Mouse (Mus musculus): Measurements from ENCODE around the gene Alms1. TPM values are rescaled to one million over a fixed set of nuclear protein-coding genes. Genes with fewer than 3 reads are reported as not detected.
A peak's percentile ranks its signal among the peaks of the same experiment; 100 is the strongest.
"Not testable (repeated sequence)": the region's sequence is repeated elsewhere in the genome, so short reads cannot be mapped to it uniquely, and the experiment has no call there.

Alms1 gene
- polyA plus RNA-seq, 1 experiment from 2014 or later: 10.3 TPM

DNA sequence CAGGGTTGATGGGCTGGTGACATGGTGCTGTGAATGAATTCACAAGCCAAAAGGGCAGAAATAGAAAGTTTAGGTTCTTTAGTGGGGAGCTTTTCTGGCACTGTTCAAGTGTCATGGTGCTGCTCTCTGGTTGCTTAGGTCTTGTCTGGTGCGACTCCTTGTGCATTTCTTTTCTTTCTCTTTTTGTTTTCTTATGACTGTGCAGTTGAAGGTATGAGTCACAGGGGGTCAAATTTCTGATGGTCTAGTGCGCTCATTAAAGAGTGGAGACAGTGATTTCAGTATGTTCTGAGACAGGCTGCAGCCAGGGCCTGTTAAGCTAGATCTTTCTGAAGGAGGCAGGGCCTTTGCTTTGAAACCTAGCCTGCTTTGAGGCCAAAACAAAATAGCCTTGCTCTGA is 2.8 kb downstream of the Alms1 start:
- no peaks in the 10 kb centered on the region for H3K9me3 ChIP-seq
- H3K4me2 ChIP-seq: peak overlapping the region; percentile 80; the same call in 1 of the 2 replicates
- no peak overlapping the region for H3K4me3 ChIP-seq (replicated peaks)
- ATAC-seq (ENCODE audit: insufficient number of reproducible peaks, insufficient read depth, low FRiP score, low TSS enrichment, low read depth): no peak
- no peaks in the 10 kb centered on the region for H3K36me3 ChIP-seq
- H3K4me1 ChIP-seq (replicated peaks): peaks cover 22% of the 10 kb centered on the region
- no peak overlapping the region for H3K27ac ChIP-seq
- no peaks in the 10 kb centered on the region for H3K27me3 ChIP-seq
- 82% methylated on average over 2 of the region's 2 CpGs for WGBS
- H3K9ac ChIP-seq (replicated peaks): no peak overlapping the region

DNA sequence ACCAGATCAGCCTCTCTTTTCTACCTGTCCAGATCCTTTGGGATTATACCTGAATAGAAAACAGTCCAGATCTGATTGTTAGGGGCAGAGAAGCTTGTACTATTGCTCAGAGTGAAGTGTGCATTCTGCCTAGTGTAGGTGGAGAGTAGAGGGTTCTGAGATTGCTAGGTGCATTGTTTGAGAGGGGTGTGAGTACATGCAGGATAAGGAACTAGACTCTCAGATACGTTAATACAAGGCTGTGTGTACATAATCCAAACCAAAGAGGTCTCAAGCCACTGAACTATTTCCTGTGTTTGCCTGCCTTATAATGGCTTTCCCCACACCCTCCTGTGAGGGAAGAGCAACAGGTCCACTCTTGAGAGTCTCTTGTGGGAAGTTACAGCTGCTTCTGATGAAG is 12.0 kb downstream of the Alms1 start:
- Histone ChIP-seq H3K36me3 (0 out of 2 replicates have a peak, but pooled peaks cover 13% of the 10 kb centered on the region), H3K4me1 (replicated peaks) (no peaks in the 10 kb centered on the region), H3K27me3 (no peaks in the 10 kb centered on the region), H3K9me3 (no peaks in the 10 kb centered on the region), H3K27ac (no peak overlapping the region), H3K4me2 (no peak overlapping the region), H3K9ac (replicated peaks) (no peak overlapping the region), H3K4me3 (replicated peaks) (no peak overlapping the region)
- 83% methylated on average over 1 of the region's 1 CpGs for WGBS
- ATAC-seq (ENCODE audit: insufficient number of reproducible peaks, insufficient read depth, low FRiP score, low TSS enrichment, low read depth): no peak

DNA sequence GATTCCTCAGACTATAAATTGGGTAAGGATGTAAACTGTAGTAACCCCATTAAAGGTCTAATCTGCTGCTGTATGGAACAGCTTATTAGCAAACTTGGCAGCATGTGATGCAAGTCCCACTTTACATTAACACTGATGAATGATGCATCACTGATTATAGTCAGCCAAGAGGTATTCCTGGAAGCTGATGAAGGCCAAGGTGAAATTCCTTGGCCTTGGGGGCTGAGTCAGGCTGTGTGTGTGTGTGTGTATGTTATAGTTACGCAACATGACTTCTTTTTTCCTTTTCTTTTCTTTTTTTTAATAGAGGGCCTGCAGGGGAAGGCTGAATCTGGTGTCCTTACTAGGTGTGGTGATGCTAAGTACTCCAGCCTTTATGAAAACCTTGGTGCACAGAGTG is 23.2 kb downstream of the Alms1 start:
- peaks cover 54% of the 10 kb centered on the region for H3K36me3 ChIP-seq
- H3K4me2 ChIP-seq: no peak overlapping the region
- ATAC-seq (ENCODE audit: insufficient number of reproducible peaks, insufficient read depth, low FRiP score, low TSS enrichment, low read depth): no peak
- H3K9ac ChIP-seq (replicated peaks): no peak overlapping the region
- H3K9me3 ChIP-seq: no peaks in the 10 kb centered on the region
- no peaks in the 10 kb centered on the region for H3K27me3 ChIP-seq
- H3K4me1 ChIP-seq (replicated peaks): no peaks in the 10 kb centered on the region
- no peak overlapping the region for H3K4me3 ChIP-seq (replicated peaks)
- H3K27ac ChIP-seq: no peak overlapping the region
- WGBS: 90% methylated on average over 1 of the region's 1 CpGs

DNA sequence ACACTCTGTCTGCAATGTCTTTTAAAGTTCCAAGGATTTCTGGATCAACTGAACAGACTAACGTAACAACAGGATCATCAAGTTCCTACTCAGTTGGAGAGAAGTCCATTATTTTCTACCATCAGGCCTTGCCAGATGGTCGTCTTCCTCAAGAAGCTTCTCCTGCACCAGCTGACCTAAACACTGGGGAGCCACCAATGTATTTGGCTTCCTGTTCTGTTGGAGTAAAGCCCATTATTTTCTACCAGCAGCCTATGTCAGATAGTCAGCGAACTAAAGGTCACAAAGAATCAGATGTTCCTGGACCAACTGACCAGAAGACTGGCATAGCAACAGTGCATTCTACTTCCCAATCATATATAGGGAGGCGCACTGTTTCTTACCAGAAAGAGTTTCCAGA is 33.5 kb downstream of the Alms1 start:
- ATAC-seq (ENCODE audit: insufficient number of reproducible peaks, insufficient read depth, low FRiP score, low TSS enrichment, low read depth): no peak
- 90% methylated on average over 4 of the region's 4 CpGs for WGBS
- Histone ChIP-seq H3K9me3 (no peaks in the 10 kb centered on the region), H3K9ac (replicated peaks) (no peak overlapping the region), H3K27me3 (no peaks in the 10 kb centered on the region), H3K4me2 (no peak overlapping the region), H3K36me3 (peaks cover 78% of the 10 kb centered on the region), H3K4me3 (replicated peaks) (no peak overlapping the region), H3K27ac (no peak overlapping the region), H3K4me1 (replicated peaks) (no peaks in the 10 kb centered on the region)

DNA sequence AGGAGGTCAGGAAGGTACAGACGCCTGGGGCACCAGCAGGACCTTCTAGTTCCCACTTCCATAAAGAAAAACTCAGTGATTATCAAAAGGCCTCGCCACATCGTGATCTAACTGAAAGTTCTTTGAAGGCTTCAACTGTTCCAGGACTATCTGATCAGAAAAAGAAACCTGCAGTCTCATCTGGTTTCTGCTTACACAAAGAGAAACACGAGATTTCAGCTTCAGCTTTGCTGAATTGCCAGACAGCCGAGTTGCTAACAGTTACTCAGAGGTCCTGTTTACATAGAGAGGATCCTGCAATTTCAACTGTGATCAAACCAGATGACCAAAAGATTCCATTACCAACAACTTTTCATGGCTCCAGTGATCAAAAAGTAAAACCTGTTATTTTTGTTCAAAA is 34.3 kb downstream of the Alms1 start:
- Histone ChIP-seq H3K36me3 (peaks cover 74% of the 10 kb centered on the region), H3K27ac (no peak overlapping the region), H3K27me3 (no peaks in the 10 kb centered on the region), H3K4me2 (no peak overlapping the region), H3K9ac (replicated peaks) (no peak overlapping the region), H3K4me1 (replicated peaks) (no peaks in the 10 kb centered on the region), H3K4me3 (replicated peaks) (no peak overlapping the region), H3K9me3 (no peaks in the 10 kb centered on the region)
- 88% methylated on average over 5 of the region's 5 CpGs for WGBS
- ATAC-seq (ENCODE audit: insufficient number of reproducible peaks, insufficient read depth, low FRiP score, low TSS enrichment, low read depth): no peak

DNA sequence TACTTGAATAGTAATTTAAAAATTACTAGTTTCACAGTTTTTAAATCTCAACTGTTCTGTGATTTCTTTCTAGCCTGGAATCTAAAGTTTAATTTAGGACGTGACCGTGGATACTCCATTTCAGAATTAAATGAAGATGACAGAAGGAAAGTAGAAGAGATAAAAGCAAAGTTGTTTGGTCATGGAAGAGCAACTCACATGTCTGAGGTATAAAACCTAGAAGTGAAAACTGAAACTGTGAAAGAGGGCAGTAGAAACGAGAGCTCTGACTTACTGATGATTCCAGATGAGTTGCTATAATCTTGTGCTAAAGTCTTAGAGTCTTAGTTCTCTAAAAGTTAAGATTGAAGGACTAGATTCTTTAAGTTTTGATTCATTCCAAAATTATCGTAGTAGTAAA is 37.2 kb downstream of the Alms1 start:
- no peaks in the 10 kb centered on the region for H3K4me1 ChIP-seq (replicated peaks)
- no peaks in the 10 kb centered on the region for H3K27me3 ChIP-seq
- no peak for ATAC-seq (ENCODE audit: insufficient number of reproducible peaks, insufficient read depth, low FRiP score, low TSS enrichment, low read depth)
- H3K27ac ChIP-seq: no peak overlapping the region
- no peak overlapping the region for H3K9ac ChIP-seq (replicated peaks)
- H3K36me3 ChIP-seq: peaks cover 81% of the 10 kb centered on the region
- no peaks in the 10 kb centered on the region for H3K9me3 ChIP-seq
- no peak overlapping the region for H3K4me2 ChIP-seq
- H3K4me3 ChIP-seq (replicated peaks): no peak overlapping the region
- 92% methylated on average over 4 of the region's 4 CpGs for WGBS

DNA sequence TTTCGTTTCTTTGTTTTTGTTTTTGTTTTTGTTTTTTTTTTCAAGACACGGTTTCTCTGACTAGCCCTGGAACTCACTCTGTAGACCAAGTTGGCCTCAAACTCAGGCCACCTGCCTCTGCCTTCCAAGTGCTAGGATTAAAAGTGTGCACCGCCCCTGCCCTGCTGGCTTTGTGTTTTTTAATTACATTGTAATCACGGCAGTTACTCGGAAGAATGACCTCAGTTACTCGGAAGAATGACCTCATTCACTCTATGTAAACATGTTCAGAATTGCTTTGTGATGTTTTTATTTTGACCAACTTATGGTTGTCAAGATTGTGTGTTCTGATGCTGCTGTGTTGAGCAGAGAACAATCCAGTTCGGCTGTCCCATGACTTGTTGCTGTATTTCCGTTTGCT is 45.8 kb downstream of the Alms1 start:
- Histone ChIP-seq H3K27ac (no peak overlapping the region), H3K36me3 (peaks cover 37% of the 10 kb centered on the region), H3K27me3 (no peaks in the 10 kb centered on the region), H3K4me1 (replicated peaks) (no peaks in the 10 kb centered on the region), H3K4me3 (replicated peaks) (no peak overlapping the region), H3K9ac (replicated peaks) (no peak overlapping the region), H3K4me2 (no peak overlapping the region), H3K9me3 (no peaks in the 10 kb centered on the region)
- no peak for ATAC-seq (ENCODE audit: insufficient number of reproducible peaks, insufficient read depth, low FRiP score, low TSS enrichment, low read depth)
- WGBS: 69% methylated on average over 8 of the region's 8 CpGs

DNA sequence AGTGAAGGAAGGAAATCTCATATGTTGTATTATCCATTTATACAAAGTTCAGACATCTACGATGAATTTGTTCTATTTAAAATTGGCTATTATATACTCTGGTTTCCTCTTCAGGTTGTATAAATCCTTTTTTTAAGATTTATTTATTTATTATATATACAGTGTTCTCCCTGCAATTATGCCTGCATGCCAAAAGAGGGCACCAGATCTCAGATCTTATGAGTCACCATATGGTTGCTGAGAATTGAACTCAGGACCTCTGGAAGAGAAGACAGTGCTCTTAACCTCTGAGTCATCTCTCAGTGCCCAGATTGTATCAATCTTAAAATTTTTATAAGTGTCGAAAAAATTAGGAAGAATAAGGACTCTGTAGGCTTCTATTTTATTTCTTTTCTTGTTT is 65.9 kb downstream of the Alms1 start:
- no peak for ATAC-seq (ENCODE audit: insufficient number of reproducible peaks, insufficient read depth, low FRiP score, low TSS enrichment, low read depth)
- Histone ChIP-seq H3K9me3 (no peaks in the 10 kb centered on the region), H3K4me3 (replicated peaks) (no peak overlapping the region), H3K4me2 (no peak overlapping the region), H3K9ac (replicated peaks) (no peak overlapping the region), H3K4me1 (replicated peaks) (no peaks in the 10 kb centered on the region), H3K36me3 (peaks cover 27% of the 10 kb centered on the region), H3K27ac (no peak overlapping the region), H3K27me3 (no peaks in the 10 kb centered on the region)
- 92% methylated on average over 2 of the region's 2 CpGs for WGBS

DNA sequence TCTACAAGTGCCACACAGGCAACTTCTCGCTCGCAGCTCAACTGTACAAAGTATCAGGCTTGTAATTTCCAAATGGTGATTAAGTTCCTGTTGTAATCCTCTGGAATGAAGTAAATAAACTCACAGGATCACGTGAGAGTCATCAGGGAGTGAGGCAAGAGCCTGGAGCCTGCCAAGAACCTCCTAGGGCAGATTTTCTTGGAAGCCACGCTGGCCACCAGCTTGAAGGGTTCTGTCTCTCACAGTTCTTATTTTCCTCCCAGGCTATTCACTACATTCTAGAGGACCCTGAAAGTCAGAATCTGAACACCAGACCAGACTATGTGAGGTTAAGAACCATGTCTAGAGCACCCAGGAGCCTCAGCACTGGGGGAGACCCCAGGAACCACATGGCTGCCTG is 114.6 kb downstream of the Alms1 start:
- WGBS: 83% methylated on average over 2 of the region's 4 CpGs
- H3K4me1 ChIP-seq (replicated peaks); ATAC-seq (ENCODE audit: insufficient number of reproducible peaks, insufficient read depth, low FRiP score, low TSS enrichment, low read depth); H3K36me3 ChIP-seq; H3K27ac ChIP-seq; H3K27me3 ChIP-seq; H3K4me3 ChIP-seq (replicated peaks); H3K9ac ChIP-seq (replicated peaks); H3K4me2 ChIP-seq; H3K9me3 ChIP-seq: not testable (repeated sequence)

DNA sequence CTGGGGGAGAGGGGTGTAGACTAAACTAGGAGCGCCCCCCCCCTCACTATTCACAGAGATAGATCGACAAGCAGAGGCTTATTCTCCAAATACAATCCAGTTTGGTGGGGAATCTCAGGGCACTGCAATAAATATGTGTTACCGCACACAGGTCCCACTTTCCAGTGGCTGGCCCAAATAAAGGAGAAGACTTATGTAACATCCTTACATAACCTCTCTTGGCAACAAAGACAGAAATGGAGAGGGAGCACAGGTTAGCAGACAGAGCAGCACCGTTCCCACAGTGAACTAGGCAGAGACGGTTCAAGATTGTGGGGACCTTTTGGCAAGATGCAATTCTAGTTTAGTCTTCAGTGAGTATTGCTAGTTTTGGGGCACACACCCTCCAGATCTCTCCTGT is 121.9 kb downstream of the Alms1 start:
- not testable (repeated sequence) for H3K27ac ChIP-seq; H3K9me3 ChIP-seq; H3K4me1 ChIP-seq (replicated peaks); H3K27me3 ChIP-seq; H3K4me2 ChIP-seq; H3K9ac ChIP-seq (replicated peaks); H3K36me3 ChIP-seq; H3K4me3 ChIP-seq (replicated peaks); ATAC-seq (ENCODE audit: insufficient number of reproducible peaks, insufficient read depth, low FRiP score, low TSS enrichment, low read depth)
- WGBS: 88% methylated on average over 5 of the region's 5 CpGs

DNA sequence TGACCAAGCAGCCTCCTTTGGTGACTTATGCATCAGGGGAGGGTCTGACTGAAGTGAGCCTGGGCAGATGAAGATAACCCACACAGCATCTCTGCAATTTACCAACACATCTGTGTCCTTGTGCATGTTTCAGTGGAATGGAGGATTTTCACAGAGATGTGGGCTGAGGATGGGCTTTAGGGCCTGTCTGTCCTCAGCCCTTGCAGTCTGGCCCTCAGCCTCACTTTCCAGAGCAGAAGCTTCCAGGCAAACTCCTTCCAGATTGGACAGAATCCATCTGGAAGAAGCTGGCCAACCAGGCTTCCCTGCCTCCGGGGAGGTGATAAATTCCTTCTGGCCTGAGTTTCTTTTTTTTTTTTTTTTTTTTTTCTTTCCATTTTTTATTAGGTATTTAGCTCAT is 122.3 kb downstream of the Alms1 start:
- H3K9ac ChIP-seq (replicated peaks): not testable (repeated sequence)

DNA sequence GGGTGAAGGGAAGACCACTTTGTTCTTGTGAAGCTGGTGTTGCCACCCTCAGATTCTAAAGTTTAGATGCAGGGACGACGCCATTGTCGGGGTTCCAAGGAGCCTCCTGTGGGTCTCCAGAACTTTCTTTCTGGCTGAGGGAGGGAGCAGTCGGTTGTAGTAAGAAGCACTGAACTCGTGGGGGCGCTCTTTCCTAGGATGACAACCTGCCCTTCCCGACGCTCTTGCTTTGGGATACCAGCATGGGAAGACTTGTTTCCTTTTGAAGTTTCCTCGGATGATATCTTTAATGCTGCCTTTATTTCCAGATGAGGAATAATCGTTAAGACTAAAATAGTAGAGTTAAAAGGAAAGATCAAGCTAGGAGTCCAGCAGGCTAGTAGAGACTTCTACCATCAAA is 125.8 kb downstream of the Alms1 start, which contains the start of gene Nat8f7:
TSS of gene Nat8f7 (minus strand) at position 101 of the 400 bp plus-strand sequence.
- not testable (repeated sequence) for ATAC-seq (ENCODE audit: insufficient number of reproducible peaks, insufficient read depth, low FRiP score, low TSS enrichment, low read depth); H3K4me3 ChIP-seq (replicated peaks); H3K27me3 ChIP-seq; H3K9me3 ChIP-seq; H3K36me3 ChIP-seq; H3K4me1 ChIP-seq (replicated peaks); H3K9ac ChIP-seq (replicated peaks); H3K4me2 ChIP-seq; H3K27ac ChIP-seq
- WGBS: 82% methylated on average over 10 of the region's 10 CpGs

More for the DNA sequence above, 122.3 kb downstream of the Alms1 start:
- 88% methylated on average over 1 of the region's 1 CpGs for WGBS
- not testable (repeated sequence) for H3K4me3 ChIP-seq (replicated peaks); H3K4me2 ChIP-seq; H3K9me3 ChIP-seq; H3K27ac ChIP-seq; ATAC-seq (ENCODE audit: insufficient number of reproducible peaks, insufficient read depth, low FRiP score, low TSS enrichment, low read depth); H3K4me1 ChIP-seq (replicated peaks); H3K27me3 ChIP-seq; H3K36me3 ChIP-seq

All from limb, embryonic 12.5 days (tissue).